Mouse (Mus musculus) Muller cell, postnatal 12 days (primary cell): ENCODE results near the gene Ugdh.
"Not testable (repeated sequence)": the region's sequence is repeated elsewhere in the genome, so short reads cannot be mapped to it uniquely, and the experiment has no call there.

Experiments
- DNase-seq: peaks from one replicate; pipeline ENCODE4 v3.0.0-alpha.2; 2015; ENCODE audit errors: inconsistent ontology term

Gene Ugdh

DNA sequence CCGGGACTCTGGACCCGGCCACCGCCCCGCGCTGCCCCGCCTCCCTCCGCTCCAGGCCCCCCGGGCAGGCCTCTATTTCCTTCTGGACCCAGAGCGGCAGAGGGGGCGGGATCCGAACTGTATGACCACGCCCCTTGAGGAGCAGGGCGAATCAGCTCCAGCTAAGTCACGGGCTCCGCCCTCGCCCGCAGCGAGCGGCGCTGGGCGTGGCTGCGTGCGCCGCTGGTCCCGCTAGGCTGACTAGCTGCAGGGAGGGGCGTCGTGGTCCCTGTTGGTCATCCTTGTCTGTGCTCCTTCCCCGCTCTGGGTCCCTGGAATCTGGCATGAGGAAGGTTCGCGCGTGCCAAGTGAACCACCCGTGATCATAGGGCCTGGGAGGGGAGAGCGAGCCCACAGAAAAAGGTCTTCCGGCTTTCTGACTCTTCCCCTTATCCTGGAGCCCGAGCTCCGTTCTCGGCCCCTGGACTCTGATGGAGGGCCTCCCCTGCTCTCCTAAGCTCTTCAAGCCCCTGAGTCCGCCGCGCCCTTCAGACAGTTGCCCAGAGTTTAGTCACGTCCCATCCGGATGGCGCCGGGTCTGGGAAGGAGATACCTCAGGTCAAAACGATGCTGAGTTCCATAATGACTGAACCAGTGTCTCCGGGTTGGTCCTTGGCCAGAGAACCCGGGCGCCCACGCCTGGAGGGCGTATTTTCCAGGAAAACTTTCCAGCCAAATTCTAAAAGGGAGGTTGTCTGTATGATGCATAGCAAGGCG lies at the start of gene Ugdh:
Ugdh (minus strand) TSS at position 144 of the 756 bp plus-strand sequence.
- DNase-seq: peak; percentile 100

DNA sequence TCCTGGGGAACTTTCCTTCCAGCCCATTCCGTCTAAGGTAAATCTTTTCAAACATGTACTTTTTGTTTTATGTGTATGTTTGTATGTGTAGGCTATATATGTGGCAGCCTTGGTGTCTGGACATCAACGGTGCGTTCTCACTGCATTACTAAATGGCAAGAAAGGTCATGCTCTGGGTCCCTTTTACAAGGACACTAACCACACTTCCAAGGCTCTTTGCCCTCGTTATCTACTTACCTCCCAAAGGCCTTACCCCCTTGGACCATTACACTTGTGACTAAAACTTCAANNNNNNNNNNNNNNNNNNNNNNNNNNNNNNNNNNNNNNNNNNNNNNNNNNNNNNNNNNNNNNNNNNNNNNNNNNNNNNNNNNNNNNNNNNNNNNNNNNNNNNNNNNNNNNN lies 47.2 kb upstream of the Ugdh start:
- no peak for DNase-seq

- no peak for DNase-seq
Measured at GRCm38 (mm10) chr5:65480511-65480910, 44.8 kb upstream of the Ugdh start.

GRCm38 (mm10) chr5:65479681-65480445 lies 44.1 kb upstream of the Ugdh start:
- no peak for DNase-seq

GRCm38 (mm10) chr5:65478224-65478623 lies 42.5 kb upstream of the Ugdh start:
- DNase-seq: no peak

DNA sequence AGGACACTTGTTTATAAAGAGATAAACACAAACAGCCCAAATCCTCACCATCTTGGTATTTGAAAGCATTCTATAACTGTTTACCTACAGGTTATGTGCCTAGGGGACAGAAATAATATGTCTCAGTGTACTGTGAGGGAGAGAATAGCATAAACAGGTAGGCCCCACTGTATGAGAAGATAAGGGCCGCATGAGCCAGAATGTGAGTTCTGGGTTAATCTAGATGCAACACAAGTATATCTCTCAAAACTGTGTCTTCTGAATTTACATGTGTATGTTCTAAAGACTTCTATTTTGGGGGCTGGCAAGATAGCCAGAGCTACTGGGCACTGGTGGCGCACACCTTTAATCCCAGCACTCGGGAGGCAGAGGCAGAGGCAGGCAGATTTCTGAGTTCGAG lies 41.0 kb upstream of the Ugdh start:
- not testable (repeated sequence) for DNase-seq

DNA sequence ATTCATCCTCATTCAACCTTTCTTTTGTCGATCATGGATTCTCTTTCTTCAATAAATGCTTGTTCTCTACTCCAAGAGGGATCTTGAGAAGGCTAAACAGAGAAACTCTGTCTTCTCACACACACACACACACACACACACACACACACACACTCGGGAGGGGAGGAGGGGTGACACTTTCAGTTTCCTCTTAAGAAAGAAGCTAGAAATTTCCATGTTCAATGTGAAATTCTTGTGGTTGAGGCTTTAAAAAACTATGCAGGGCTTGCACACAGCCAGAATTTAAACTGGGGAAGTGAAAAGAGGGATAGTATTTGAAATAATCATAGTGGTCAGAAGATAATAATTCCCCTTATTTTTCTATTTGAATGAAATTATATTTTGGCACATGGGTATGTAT lies 40.1 kb upstream of the Ugdh start:
- peak; percentile 72 for DNase-seq

- DNase-seq: no peak
Measured at GRCm38 (mm10) chr5:65469766-65470165, 34.0 kb upstream of the Ugdh start.

- DNase-seq: no peak
Measured at GRCm38 (mm10) chr5:65466911-65467310, 31.2 kb upstream of the Ugdh start.

DNA sequence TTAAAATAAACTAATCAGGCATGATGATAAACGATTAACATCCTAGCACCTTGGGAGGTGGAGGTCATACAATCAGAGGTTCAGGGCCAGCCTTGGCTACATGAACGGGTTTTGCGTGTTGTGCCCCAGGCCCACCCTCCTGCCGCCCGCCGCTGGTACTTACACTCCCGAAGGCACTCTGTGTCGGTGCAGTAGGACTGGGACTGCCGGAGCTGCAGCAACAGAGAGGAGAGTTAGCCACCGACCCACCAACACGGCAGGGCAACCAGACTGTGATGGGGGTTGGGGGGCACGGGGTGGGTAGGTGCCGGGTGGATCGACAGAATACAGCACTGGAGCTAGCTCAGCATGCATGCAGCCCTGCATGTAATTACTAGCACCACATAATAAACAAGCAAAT lies 24.6 kb upstream of the Ugdh start:
- DNase-seq: no peak

DNA sequence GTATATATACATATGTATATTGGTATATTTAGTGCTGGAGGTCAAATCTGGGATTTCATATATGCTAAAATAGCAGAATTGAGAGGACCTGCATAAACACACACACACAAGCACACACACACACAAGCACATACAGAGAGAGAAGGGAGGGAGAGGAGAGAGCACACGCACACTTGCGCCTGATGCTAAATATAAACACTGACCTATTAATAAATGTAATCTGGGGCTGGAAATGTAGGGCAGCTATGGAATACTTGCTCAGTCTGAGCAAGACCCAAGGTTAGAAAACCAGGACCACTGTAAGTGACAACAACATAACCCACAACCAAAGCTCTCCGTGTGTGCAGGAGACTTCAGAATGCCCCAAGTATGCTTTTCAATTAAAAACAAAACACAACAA lies 23.7 kb upstream of the Ugdh start:
- DNase-seq: no peak

DNA sequence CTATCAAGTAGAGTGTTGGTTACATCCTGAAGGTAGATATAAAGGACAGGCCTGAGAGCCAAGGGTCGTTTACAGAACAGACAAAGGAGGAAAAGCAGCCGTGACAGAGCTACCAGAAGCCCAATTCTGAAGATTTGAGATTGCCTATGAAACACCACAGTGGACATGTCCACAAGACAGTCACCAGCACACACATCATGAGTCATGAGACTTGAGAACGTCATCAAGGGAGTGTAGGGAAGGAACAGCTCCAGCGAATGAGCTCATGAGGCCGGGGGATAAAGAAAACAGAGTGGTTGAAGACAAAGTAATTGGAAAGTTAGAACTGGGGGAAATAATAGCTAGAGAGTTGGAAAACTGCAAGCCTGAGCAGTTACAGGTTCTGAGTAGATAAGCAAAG lies 22.1 kb upstream of the Ugdh start:
- no peak for DNase-seq

- DNase-seq: no peak
Measured at GRCm38 (mm10) chr5:65457086-65457827, 21.5 kb upstream of the Ugdh start.

- DNase-seq: peak; percentile 17
Measured at GRCm38 (mm10) chr5:65454771-65455170, 19.0 kb upstream of the Ugdh start.

DNA sequence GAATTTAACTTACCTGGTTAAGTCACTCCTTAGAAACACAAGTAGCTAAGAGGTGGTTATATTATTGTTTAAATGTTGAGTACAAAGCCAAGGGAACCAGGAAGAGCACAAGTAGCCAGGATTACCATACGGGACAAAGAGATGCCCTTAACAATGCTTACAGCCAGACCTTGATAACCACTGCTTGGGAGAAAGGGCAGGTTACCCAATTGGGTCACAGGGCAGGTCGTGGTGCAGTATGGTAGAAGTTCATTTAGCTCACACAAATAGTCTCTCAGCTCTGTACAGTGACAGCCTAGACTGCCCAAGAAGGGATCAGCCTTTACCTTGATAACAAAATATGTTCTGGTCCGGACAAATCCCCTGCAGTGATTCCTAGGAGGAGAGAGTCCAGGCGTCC lies 13.2 kb upstream of the Ugdh start:
- DNase-seq: no peak

GRCm38 (mm10) chr5:65447826-65448225 lies 12.1 kb upstream of the Ugdh start:
- no peak for DNase-seq

DNA sequence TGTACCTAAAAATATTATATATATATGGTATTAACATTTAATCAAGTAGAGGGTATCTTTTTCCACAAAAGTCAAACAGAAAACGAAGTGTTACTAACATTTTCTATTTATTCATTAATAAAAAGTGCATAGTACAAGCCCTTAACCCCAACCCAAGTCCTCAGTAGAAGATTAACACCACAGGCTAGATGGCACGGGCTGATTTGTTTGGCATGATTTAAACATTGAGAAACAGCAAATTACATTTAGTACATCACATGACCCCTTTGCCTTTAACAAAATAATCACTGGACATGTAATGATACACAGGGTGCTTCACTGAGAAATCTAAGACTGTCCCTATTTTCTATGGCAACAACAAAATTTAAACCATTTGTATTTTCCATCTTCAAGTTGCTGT lies 11.0 kb upstream of the Ugdh start:
- DNase-seq: no peak

DNA sequence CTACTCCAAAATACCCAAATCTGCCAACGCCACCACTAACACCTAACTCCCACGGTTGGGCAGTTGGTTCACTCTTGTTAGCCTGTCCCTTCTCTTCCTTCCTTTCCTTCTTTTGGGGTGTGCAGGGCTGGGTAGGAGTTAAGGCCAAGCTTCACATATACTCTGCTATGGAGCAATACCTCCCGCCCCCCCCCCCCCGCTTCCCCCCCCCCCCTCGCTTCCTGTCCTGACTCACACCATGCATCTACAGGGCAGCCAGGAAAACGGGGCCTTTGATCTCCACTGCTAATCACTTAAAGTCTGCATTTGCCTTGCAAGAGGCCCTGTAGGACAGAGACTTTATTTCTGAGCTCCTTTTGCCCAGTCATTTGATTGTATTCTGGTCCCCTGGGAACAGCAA lies 9.2 kb upstream of the Ugdh start:
- DNase-seq: no peak

GRCm38 (mm10) chr5:65438041-65438440 lies 2.3 kb upstream of the Ugdh start:
- peak; percentile 68 for DNase-seq

DNA sequence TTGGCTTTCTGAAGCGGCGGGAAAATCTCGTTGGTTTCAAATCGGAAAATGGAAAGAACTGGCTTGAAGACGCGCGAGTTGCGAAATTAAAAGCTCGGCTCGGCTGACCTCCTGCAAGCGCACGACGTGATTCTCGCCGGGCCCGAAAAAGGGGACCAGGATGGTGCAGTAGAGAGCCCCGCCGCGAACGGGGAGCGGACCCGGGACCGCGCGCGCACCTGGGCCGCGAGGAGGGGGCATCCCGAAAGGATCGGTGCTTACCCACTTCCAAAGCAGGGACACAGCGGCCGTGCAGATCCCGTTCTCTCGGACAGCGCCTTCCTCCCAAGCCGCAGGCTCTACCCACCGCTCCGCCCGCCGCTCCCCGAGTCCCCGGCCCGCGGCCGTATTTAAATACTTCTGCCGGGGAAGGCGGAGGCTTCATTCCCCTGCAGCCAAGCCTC lies 365 bp downstream of the Ugdh start:
- no peak for DNase-seq

GRCm38 (mm10) chr5:65434471-65435362 lies 1.0 kb downstream of the Ugdh start:
- DNase-seq: peak; percentile 34
